Mouse (Mus musculus): ENCODE results near the gene Trpc4. TPM values are rescaled to one million over a fixed set of nuclear protein-coding genes. Genes with fewer than 3 reads are reported as not detected.

Gene Trpc4
- 0.12 and 0.38 TPM in 2 replicates for polyA plus RNA-seq (2014; fragmentation: Nextera tagmentation; extraction: Ambion mirVana)

DNA sequence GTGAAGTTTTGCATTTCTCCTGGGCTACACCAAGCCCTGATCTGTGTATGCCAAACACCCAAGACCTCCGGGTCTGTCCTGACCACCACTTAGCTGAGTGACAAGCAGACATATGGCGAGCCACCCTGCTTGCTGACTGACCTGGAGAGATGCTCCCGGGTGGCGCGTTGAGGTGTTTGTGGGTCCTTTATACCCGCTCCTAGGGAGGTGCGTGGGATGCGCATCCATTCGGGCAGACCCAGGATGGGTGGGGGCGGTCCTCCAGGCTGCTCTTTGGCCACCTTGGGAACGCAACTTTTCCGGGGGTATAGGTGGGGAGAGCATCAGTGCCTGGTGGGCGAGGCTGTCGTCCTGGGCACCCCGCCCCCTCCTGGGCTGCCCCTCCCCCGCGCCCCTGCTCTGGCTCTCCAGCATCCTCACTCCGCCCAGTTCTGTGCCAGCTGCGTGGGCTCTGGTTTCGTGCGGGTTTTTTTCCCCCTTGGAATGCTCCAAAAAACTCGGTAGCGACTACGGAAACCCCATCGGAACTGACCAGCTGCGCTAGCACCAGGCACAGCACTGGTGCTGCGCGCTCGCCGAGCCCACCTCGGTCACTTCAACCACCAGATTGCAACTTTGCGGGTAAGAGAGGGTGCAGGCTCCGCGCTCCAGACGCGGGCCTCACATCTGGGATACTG lies at the start of gene Trpc4:
TSS of gene Trpc4 (plus strand) at position 397 of the 677 bp plus-strand sequence.
- H3K4me2 ChIP-seq (ENCODE audit: low read length), result peak within 1 kb of the TSS; percentile 86
- no peak for ATAC-seq (ENCODE audit: insufficient number of reproducible peaks, insufficient read depth, low FRiP score, low read depth)
- H3K36me3 ChIP-seq (ENCODE audit: control insufficient read depth, insufficient read depth, low read length), result no peaks in the 10 kb centered on the region
- H3K4me3 ChIP-seq (ENCODE audit: control insufficient read depth in 1 of 2, insufficient read depth in 1 of 2, low read depth in 1 of 2, low read length in 2 of 2), result peak within 1 kb of the TSS; percentile 42 to 47
- WGBS, result 3% methylated on average over 35 of the region's 36 CpGs
- peaks cover 30% of the 10 kb centered on the region for H3K27me3 ChIP-seq (ENCODE audit: control insufficient read depth, insufficient read depth, low read length)
- no peak within 1 kb of the TSS for H3K27ac ChIP-seq (replicated peaks in 1 of 2; ENCODE audit: control insufficient read depth in 1 of 2, insufficient read depth in 1 of 2, low read depth in 2 of 2, low read length in 2 of 2)
- H3K4me1 ChIP-seq (ENCODE audit: control insufficient read depth in 2 of 2, insufficient read depth in 2 of 2, low read length in 2 of 2), result peaks cover 11 to 13% of the 10 kb centered on the region in 2 experiments; a peak in 3 of 4 replicates
- peak within 1 kb of the TSS; percentile 35; the same call in 1 of the 2 replicates for H3K9ac ChIP-seq (ENCODE audit: low read length)
- H3K9me3 ChIP-seq (ENCODE audit: control insufficient read depth, low read length), result no peaks in the 10 kb centered on the region

DNA sequence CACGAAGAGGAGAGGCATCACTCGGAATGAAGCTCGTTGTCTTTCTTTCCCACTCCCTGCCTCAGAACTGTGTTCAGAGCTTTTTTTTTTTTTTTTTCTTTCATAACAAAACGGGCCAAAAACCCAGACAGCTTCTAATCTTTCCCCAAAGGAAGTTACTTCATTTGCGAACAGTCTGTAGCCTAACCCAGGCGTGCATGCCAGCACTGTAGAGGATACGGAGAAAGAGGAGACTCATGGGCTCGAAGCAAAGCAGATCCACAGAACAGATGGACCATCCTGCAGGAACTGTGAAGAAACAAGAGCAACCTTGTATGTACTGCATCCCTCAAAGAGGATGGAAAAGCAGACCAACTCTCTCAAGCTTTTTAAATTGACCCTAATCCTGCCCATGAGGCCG lies 44.3 kb upstream of the Trpc4 start:
- no peaks in the 10 kb centered on the region for H3K36me3 ChIP-seq (ENCODE audit: control insufficient read depth, insufficient read depth, low read length)
- WGBS, result 58% methylated on average over 9 of the region's 9 CpGs
- H3K9me3 ChIP-seq (ENCODE audit: control insufficient read depth, low read length), result no peaks in the 10 kb centered on the region
- no peak for ATAC-seq (ENCODE audit: insufficient number of reproducible peaks, insufficient read depth, low FRiP score, low read depth)
- H3K9ac ChIP-seq (ENCODE audit: low read length), result no peak overlapping the region
- no peak overlapping the region for H3K4me3 ChIP-seq (ENCODE audit: control insufficient read depth in 1 of 2, insufficient read depth in 1 of 2, low read depth in 1 of 2, low read length in 2 of 2)
- H3K27me3 ChIP-seq (ENCODE audit: control insufficient read depth, insufficient read depth, low read length), result no peaks in the 10 kb centered on the region
- no peak overlapping the region for H3K4me2 ChIP-seq (ENCODE audit: low read length)
- H3K4me1 ChIP-seq (ENCODE audit: control insufficient read depth in 2 of 2, insufficient read depth in 2 of 2, low read length in 2 of 2), result no peaks in the 10 kb centered on the region
- H3K27ac ChIP-seq (replicated peaks in 1 of 2; ENCODE audit: control insufficient read depth in 1 of 2, insufficient read depth in 1 of 2, low read depth in 2 of 2, low read length in 2 of 2), result no peak overlapping the region

DNA sequence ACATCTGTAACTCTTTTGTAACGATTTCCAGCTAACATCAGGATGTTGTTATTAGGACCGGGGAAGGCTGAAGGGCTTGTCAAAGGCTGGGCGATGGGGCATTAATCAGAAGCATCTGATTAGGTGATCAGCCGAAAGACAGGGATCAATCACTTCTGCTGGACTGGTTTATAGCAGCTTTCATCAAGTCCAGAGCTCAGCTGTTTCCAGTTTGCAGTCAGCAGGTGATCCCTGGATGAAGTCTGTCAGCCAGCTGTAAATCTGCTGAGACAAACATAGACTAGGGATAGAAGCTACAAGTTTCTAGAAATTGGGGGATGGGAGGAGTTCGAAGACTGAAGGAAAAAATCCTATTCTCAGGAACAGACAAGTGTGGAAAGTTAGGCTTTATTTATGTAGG lies 20.5 kb upstream of the Trpc4 start:
- no peaks in the 10 kb centered on the region for H3K9me3 ChIP-seq (ENCODE audit: control insufficient read depth, low read length)
- H3K9ac ChIP-seq (ENCODE audit: low read length), result no peak overlapping the region
- H3K27me3 ChIP-seq (ENCODE audit: control insufficient read depth, insufficient read depth, low read length), result no peaks in the 10 kb centered on the region
- no peak for ATAC-seq (ENCODE audit: insufficient number of reproducible peaks, insufficient read depth, low FRiP score, low read depth)
- no peaks in the 10 kb centered on the region for H3K4me1 ChIP-seq (ENCODE audit: control insufficient read depth in 2 of 2, insufficient read depth in 2 of 2, low read length in 2 of 2)
- no peak overlapping the region for H3K4me3 ChIP-seq (ENCODE audit: control insufficient read depth in 1 of 2, insufficient read depth in 1 of 2, low read depth in 1 of 2, low read length in 2 of 2)
- 61% methylated on average over 5 of the region's 5 CpGs for WGBS
- H3K4me2 ChIP-seq (ENCODE audit: low read length), result no peak overlapping the region
- H3K36me3 ChIP-seq (ENCODE audit: control insufficient read depth, insufficient read depth, low read length), result no peaks in the 10 kb centered on the region
- no peak overlapping the region for H3K27ac ChIP-seq (replicated peaks in 1 of 2; ENCODE audit: control insufficient read depth in 1 of 2, insufficient read depth in 1 of 2, low read depth in 2 of 2, low read length in 2 of 2)

DNA sequence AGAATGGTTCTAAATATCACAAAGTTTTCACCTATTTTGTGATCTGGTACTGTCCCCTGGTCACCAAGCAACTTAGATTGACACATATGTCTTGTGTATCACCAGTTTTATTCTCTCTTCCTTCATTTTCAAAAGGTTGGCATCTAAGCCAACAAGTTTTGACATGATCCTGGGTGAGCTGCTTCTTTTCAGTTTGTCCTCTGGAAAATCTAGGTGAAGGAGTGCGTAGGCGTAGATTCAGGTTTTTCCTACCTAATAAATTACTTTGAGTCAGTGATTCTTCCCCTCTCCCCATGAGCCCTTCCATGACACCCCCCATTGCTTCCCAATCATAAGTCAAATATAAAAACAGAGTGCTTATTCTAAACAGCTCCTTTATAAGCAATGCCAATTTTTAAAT lies 14.5 kb upstream of the Trpc4 start:
- Histone ChIP-seq H3K9me3 (ENCODE audit: control insufficient read depth, low read length) (no peaks in the 10 kb centered on the region), H3K27ac (replicated peaks in 1 of 2; ENCODE audit: control insufficient read depth in 1 of 2, insufficient read depth in 1 of 2, low read depth in 2 of 2, low read length in 2 of 2) (no peak overlapping the region), H3K36me3 (ENCODE audit: control insufficient read depth, insufficient read depth, low read length) (no peaks in the 10 kb centered on the region), H3K27me3 (ENCODE audit: control insufficient read depth, insufficient read depth, low read length) (no peaks in the 10 kb centered on the region), H3K4me2 (ENCODE audit: low read length) (no peak overlapping the region), H3K4me3 (ENCODE audit: control insufficient read depth in 1 of 2, insufficient read depth in 1 of 2, low read depth in 1 of 2, low read length in 2 of 2) (no peak overlapping the region), H3K9ac (ENCODE audit: low read length) (no peak overlapping the region), H3K4me1 (ENCODE audit: control insufficient read depth in 2 of 2, insufficient read depth in 2 of 2, low read length in 2 of 2) (no peaks in the 10 kb centered on the region)
- WGBS, result 81% methylated on average over 2 of the region's 2 CpGs
- no peak for ATAC-seq (ENCODE audit: insufficient number of reproducible peaks, insufficient read depth, low FRiP score, low read depth)

DNA sequence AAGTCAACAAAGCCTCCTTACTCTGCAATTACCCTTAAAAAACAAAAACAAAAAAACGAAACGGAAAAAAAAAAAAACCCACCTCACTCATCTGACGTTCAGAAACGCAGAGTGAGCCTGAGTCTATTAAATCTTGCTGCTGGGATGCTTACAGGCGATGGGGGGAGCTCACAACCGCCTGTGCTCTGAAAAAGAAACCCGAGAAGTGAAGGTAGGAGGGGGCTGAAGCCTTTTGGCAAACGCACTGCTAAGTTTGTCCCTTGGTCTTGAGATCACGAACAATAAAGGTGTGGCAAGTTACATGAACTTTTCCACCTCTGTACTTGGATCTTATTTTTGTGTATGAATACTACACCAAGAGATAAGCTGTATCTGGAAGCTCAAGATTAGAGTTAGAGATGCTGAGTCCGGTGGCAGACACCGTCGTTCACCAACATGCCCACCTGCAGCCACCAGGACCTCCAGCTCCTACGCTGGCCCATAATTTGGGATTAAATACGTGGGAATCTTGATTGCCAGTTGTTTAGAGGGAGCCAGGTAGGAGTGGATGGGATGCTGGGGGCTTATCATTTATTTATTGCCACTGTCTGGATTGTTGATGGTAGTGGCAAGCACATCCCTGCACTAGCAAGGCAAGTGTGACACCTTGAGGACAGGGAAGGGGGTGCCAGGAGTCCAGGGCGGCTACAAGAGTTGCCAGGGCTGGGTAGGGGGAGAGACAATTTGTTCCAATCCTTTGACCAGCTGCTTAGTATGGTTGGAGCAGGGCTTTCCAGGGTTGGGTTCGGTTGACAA lies 794 bp upstream of the Trpc4 start:
- Histone ChIP-seq H3K4me1 (ENCODE audit: control insufficient read depth in 2 of 2, insufficient read depth in 2 of 2, low read length in 2 of 2) (peaks cover 11 to 13% of the 10 kb centered on the region in 2 experiments; a peak in 3 of 4 replicates), H3K27ac (replicated peaks in 1 of 2; ENCODE audit: control insufficient read depth in 1 of 2, insufficient read depth in 1 of 2, low read depth in 2 of 2, low read length in 2 of 2) (no peak overlapping the region), H3K36me3 (ENCODE audit: control insufficient read depth, insufficient read depth, low read length) (no peaks in the 10 kb centered on the region), H3K4me2 (ENCODE audit: low read length) (peak overlapping the region; percentile 86), H3K9me3 (ENCODE audit: control insufficient read depth, low read length) (no peaks in the 10 kb centered on the region), H3K4me3 (ENCODE audit: control insufficient read depth in 1 of 2, insufficient read depth in 1 of 2, low read depth in 1 of 2, low read length in 2 of 2) (peak overlapping the region; percentile 42 to 47), H3K9ac (ENCODE audit: low read length) (no peak overlapping the region), H3K27me3 (ENCODE audit: control insufficient read depth, insufficient read depth, low read length) (peaks cover 30% of the 10 kb centered on the region)
- no peak for ATAC-seq (ENCODE audit: insufficient number of reproducible peaks, insufficient read depth, low FRiP score, low read depth)
- WGBS, result 3% methylated on average over 16 of the region's 16 CpGs

DNA sequence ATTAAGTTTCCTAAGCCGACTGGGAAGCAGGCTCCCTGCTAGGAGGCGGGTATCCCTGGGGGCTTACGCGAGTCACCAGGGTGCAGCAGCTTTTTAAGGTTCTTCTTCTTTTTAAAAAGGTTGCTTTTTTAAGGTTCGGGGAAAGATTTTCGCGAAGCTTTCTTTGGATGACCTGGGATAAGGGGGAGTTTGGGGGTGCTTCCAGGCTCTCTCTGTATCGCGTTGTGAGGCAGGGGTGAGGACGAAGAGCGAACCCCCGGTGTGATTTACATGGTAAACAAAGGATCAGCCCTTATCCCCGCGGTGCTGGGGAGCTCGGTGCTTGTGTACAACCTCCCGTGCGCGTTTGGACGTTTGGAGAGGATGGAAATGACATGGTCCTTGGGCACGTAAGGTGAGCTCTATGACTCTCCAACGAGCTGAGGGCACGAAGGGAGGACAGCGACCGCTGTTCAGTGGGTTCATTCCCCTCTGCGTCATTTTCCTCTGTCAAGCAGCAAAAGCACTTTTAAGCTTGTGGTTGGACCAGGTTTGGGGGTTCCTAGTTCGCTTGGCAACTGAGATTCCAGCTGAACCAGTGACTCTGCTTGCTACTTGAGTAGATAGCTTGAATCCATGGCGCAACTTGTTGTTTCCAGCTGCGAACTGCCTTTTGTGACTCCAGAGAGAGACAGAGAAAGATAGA lies 623 bp downstream of the Trpc4 start:
- under 1% methylated on average over 28 of the region's 28 CpGs for WGBS
- Histone ChIP-seq H3K4me1 (ENCODE audit: control insufficient read depth in 2 of 2, insufficient read depth in 2 of 2, low read length in 2 of 2) (peaks cover 11 to 13% of the 10 kb centered on the region in 2 experiments; a peak in 3 of 4 replicates), H3K4me2 (ENCODE audit: low read length) (peak overlapping the region; percentile 86), H3K9me3 (ENCODE audit: control insufficient read depth, low read length) (no peaks in the 10 kb centered on the region), H3K36me3 (ENCODE audit: control insufficient read depth, insufficient read depth, low read length) (no peaks in the 10 kb centered on the region), H3K27ac (replicated peaks in 1 of 2; ENCODE audit: control insufficient read depth in 1 of 2, insufficient read depth in 1 of 2, low read depth in 2 of 2, low read length in 2 of 2) (no peak overlapping the region), H3K4me3 (ENCODE audit: control insufficient read depth in 1 of 2, insufficient read depth in 1 of 2, low read depth in 1 of 2, low read length in 2 of 2) (peak overlapping the region; percentile 42 to 47), H3K9ac (ENCODE audit: low read length) (peak overlapping the region; percentile 35; the same call in 1 of the 2 replicates), H3K27me3 (ENCODE audit: control insufficient read depth, insufficient read depth, low read length) (peaks cover 30% of the 10 kb centered on the region)
- ATAC-seq (ENCODE audit: insufficient number of reproducible peaks, insufficient read depth, low FRiP score, low read depth), result no peak

DNA sequence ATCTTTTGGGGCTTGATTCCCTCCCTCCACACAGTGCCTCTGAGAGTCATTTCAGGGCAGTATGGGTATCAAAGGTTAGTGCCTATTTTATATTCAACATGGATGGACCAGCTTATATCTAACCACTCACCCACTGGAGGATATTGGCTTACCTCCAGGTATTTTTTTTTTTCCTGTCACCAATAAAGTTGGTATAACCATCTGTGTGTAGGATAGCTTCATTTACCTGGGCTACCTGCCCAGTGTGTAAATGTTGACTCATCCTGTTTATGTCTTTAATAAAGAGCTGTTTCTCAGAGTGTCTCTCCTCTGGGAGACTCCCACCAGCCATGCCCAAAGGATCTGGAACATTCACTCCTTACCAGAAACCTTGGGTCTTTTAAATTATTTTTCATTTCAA lies 14.9 kb downstream of the Trpc4 start:
- ATAC-seq (ENCODE audit: insufficient number of reproducible peaks, insufficient read depth, low FRiP score, low read depth), result no peak
- no peaks in the 10 kb centered on the region for H3K9me3 ChIP-seq (ENCODE audit: control insufficient read depth, low read length)
- no peak overlapping the region for H3K4me3 ChIP-seq (ENCODE audit: control insufficient read depth in 1 of 2, insufficient read depth in 1 of 2, low read depth in 1 of 2, low read length in 2 of 2)
- H3K9ac ChIP-seq (ENCODE audit: low read length), result no peak overlapping the region
- H3K36me3 ChIP-seq (ENCODE audit: control insufficient read depth, insufficient read depth, low read length), result no peaks in the 10 kb centered on the region
- no peak overlapping the region for H3K4me2 ChIP-seq (ENCODE audit: low read length)
- H3K27me3 ChIP-seq (ENCODE audit: control insufficient read depth, insufficient read depth, low read length), result no peaks in the 10 kb centered on the region
- no peaks in the 10 kb centered on the region for H3K4me1 ChIP-seq (ENCODE audit: control insufficient read depth in 2 of 2, insufficient read depth in 2 of 2, low read length in 2 of 2)
- no peak overlapping the region for H3K27ac ChIP-seq (replicated peaks in 1 of 2; ENCODE audit: control insufficient read depth in 1 of 2, insufficient read depth in 1 of 2, low read depth in 2 of 2, low read length in 2 of 2)

All from heart, embryonic 14.5 days (tissue).